Mouse (Mus musculus): ENCODE measurements around the gene Cyb561d2.

- TF ChIP-seq POLR2A (IDR thresholded peaks at IDR 0.05; ENCODE audit: borderline replicate concordance, control insufficient read depth, low read depth, low read length) (no peak), CTCF (IDR thresholded peaks at IDR 0.05; ENCODE audit: control insufficient read depth, insufficient read depth, low read length) (peak; percentile 97)
These were observed 27.6 kb downstream of the Cyb561d2 start for GRCm38 (mm10) chr9:107514303-107514955.

Data from bone marrow, adult 2 months (tissue).